30 mouse cellular contexts compared by ENCODE assay signal in genomic region chr13:45075012-45075411, GRCm38 (mm10). TPM values are rescaled to one million over a fixed set of nuclear protein-coding genes. Genes with fewer than 3 reads are reported as not detected.
DNase-seq lines count a peak whose midpoint lies in the region; ATAC-seq and TF ChIP-seq lines count a peak whose summit lies in the region.
"Had no signal": no experiment of that assay in that cellular context is flagged by ENCODE, and none has a peak within 500 bp of the region (broad histone marks: within the 10 kb centered on the region; RNA-seq: fewer than 3 reads in every experiment).

No protein-coding gene starts in this region.

- H3K36me3 ChIP-seq in heart, embryonic 10.5 days, result no peaks in the 10 kb centered on the region
- H3K36me3 ChIP-seq in CH12.LX (replicated peaks in 1 of 2; ENCODE audit: control insufficient read depth in 1 of 2, insufficient read depth in 1 of 2, low read length in 1 of 2), result no peaks in the 10 kb centered on the region
- H3K36me3 ChIP-seq: embryonic facial prominence, embryonic 15.5 days; forebrain, embryonic 15.5 days; hindbrain, embryonic 12.5 days; limb, embryonic 12.5 days; midbrain, embryonic 15.5 days had no signal

- H3K79me2 ChIP-seq in CH12.LX (replicated peaks; ENCODE audit: control insufficient read depth, extremely low read depth, insufficient read depth, poor library complexity, severe bottlenecking), result no peaks in the 10 kb centered on the region

- H3K4me1 ChIP-seq in heart, embryonic 10.5 days, result no peaks in the 10 kb centered on the region
- H3K4me1 ChIP-seq in CH12.LX (ENCODE audit: control insufficient read depth in 1 of 2, insufficient read depth in 2 of 2), result no peaks in the 10 kb centered on the region
- H3K4me1 ChIP-seq: embryonic facial prominence, embryonic 15.5 days; forebrain, embryonic 15.5 days; hindbrain, embryonic 12.5 days; limb, embryonic 12.5 days; midbrain, embryonic 15.5 days had no signal

- no peak overlapping the region for H3K4me3 ChIP-seq in heart, embryonic 10.5 days
- H3K4me3 ChIP-seq in CH12.LX (replicated peaks in 1 of 3; ENCODE audit: low read depth in 2 of 3, low read length in 2 of 3, poor library complexity in 1 of 3), result no peak overlapping the region
- H3K4me3 ChIP-seq: embryonic facial prominence, embryonic 15.5 days; forebrain, embryonic 15.5 days; heart, adult 2 months; hindbrain, embryonic 12.5 days; limb, embryonic 12.5 days; midbrain, embryonic 15.5 days; myocyte had no signal

- TF ChIP-seq EP300 in CH12.LX (IDR thresholded peaks at IDR 0.05; ENCODE audit: low read length), result no peak

- H3K27me3 ChIP-seq in heart, embryonic 10.5 days (ENCODE audit: insufficient read depth, poor library complexity, severe bottlenecking), result peaks cover 22% of the 10 kb centered on the region
- H3K27me3 ChIP-seq in CH12.LX (replicated peaks), result no peaks in the 10 kb centered on the region
- H3K27me3 ChIP-seq: embryonic facial prominence, embryonic 15.5 days; forebrain, embryonic 15.5 days; midbrain, embryonic 15.5 days had no signal

- no peak for TF ChIP-seq RAD21 in CH12.LX (IDR thresholded peaks at IDR 0.05; ENCODE audit: low read depth, low read length)

- ATAC-seq in megakaryocyte progenitor cell, adult 5-6 weeks (replicated peaks; ENCODE audit: poor library complexity), result peak; percentile 50
- ATAC-seq: forebrain, embryonic 15.5 days; inflammation-experienced regulatory T-cells, adult 6 months; midbrain, embryonic 15.5 days had no signal

- no peak for TF ChIP-seq CTCF in CH12.LX (conservative IDR thresholded peaks at IDR 0.05 in 1 of 2, IDR thresholded peaks at IDR 0.05 in 1 of 2; ENCODE audit: low read depth in 2 of 2, low read length in 2 of 2)

- H3K9me3 ChIP-seq in heart, embryonic 10.5 days, result no peaks in the 10 kb centered on the region
- H3K9me3 ChIP-seq in CH12.LX (replicated peaks; ENCODE audit: low read length), result peaks cover 3% of the 10 kb centered on the region
- H3K9me3 ChIP-seq: embryonic facial prominence, embryonic 15.5 days; forebrain, embryonic 15.5 days; hindbrain, embryonic 12.5 days; limb, embryonic 12.5 days; midbrain, embryonic 15.5 days had no signal

- dilution Hi-C loops in CH12.LX (cut with MboI; ENCODE audit: extremely low pct_ligation_motif_present, extremely low pct_unique_long_range_greater_than_20kb, low sequenced_read_pairs), result no loop called here

- TF ChIP-seq POLR2A in CH12.LX (IDR thresholded peaks at IDR 0.05; ENCODE audit: low read depth, low read length), result no peak

- in situ Hi-C loops in CH12.LX (cut with MboI; ENCODE audit: low pct_ligation_motif_present, low pct_unique_long_range_greater_than_20kb, low sequenced_read_pairs), result no loop called here

- no peak for DNase-seq in heart, embryonic 10.5 days (ENCODE audit: low spot score)
- DNase-seq in heart, adult 18-20 months, result no peak
- DNase-seq in 3134 (ENCODE audit: extremely low read depth, insufficient read length, low spot score), result peak; percentile 4
- peak; percentile 8 for DNase-seq in CH12.LX (ENCODE audit: extremely low read depth)
- no peak for DNase-seq in ovary, postnatal 36 days (ENCODE audit: low spot score)
- no peak for DNase-seq in yolk sac, embryonic 10.5 days (ENCODE audit: low spot score)
- DNase-seq: adrenal gland, adult 8-10 months; cerebellum, adult 18-20 months; cerebellum, postnatal 14 days; embryo, embryonic 11 days; gastrocnemius, postnatal 25 days; heart, adult 2 months; kidney, adult 2 months; kidney, postnatal 14 days; lung, adult 18-20 months; lung, postnatal 10 days; right cerebral cortex, postnatal 25 days; spleen, adult 18-20 months had no signal

- H3K27ac ChIP-seq in heart, embryonic 10.5 days, result peak overlapping the region; percentile 36; the same call in 1 of the 2 replicates
- H3K27ac ChIP-seq in CH12.LX (ENCODE audit: insufficient read depth, low read depth), result no peak overlapping the region
- H3K27ac ChIP-seq: embryonic facial prominence, embryonic 15.5 days; forebrain, embryonic 15.5 days; heart, adult 2 months; hindbrain, embryonic 12.5 days; limb, embryonic 12.5 days; midbrain, embryonic 15.5 days had no signal

- H3K4me2 ChIP-seq in CH12.LX (ENCODE audit: insufficient read depth, low read depth, poor library complexity, severe bottlenecking), result no peak overlapping the region
- H3K4me2 ChIP-seq: embryonic facial prominence, embryonic 15.5 days; forebrain, embryonic 15.5 days; hindbrain, embryonic 12.5 days; limb, embryonic 12.5 days; liver, embryonic 11.5 days; midbrain, embryonic 15.5 days had no signal

- no peak overlapping the region for H3K9ac ChIP-seq in CH12.LX (ENCODE audit: insufficient read depth, low read depth)
- H3K9ac ChIP-seq: embryonic facial prominence, embryonic 15.5 days; forebrain, embryonic 15.5 days; hindbrain, embryonic 12.5 days; limb, embryonic 12.5 days; midbrain, embryonic 15.5 days had no signal

TF ChIP-seq in CH12.LX, 34 proteins besides CTCF, POLR2A, EP300 and RAD21:
- TF ChIP-seq RCOR1 (conservative IDR thresholded peaks at IDR 0.05; ENCODE audit: low read depth, low read length), result no peak
- 0 out of 2 replicates have a peak, but pooled peaks have one; percentile 6 for TF ChIP-seq ZNF384 (IDR thresholded peaks at IDR 0.05; ENCODE audit: low read depth, low read length)
- no peak for TF ChIP-seq POLR2AphosphoS2 (IDR thresholded peaks at IDR 0.05; ENCODE audit: low read depth, low read length)
- peak; percentile 74 for TF ChIP-seq HCFC1 (IDR thresholded peaks at IDR 0.05; ENCODE audit: low read depth, low read length)
- TF ChIP-seq MXI1 (IDR thresholded peaks at IDR 0.05; ENCODE audit: low read depth, low read length), result no peak
- no peak for TF ChIP-seq USF1 (IDR thresholded peaks at IDR 0.05; ENCODE audit: low read depth, low read length)

RNA-seq across cellular contexts. Expression of gene Gm9817, which starts 3.5 kb away (rescaled TPM):
- polyA plus RNA-seq in heart, embryonic 10.5 days (2016; fragmentation: Nextera tagmentation; extraction: Ambion mirVana), result not detected in 2 replicates
- total RNA-seq in heart, adult 18-20 months (2021), result under 1 TPM; 0.12 to 0.18 TPM
- total RNA-seq in CH12.LX (2012; rRNA removed) (not detected in 2 replicates), CH12.LX (2014; rRNA removed) (not detected in 2 replicates)
- not detected in 2 replicates for polyA plus RNA-seq in CH12.LX (2012; ENCODE audit: insufficient read length, low read depth)
- not detected in 2 replicates for total RNA-seq in megakaryocyte progenitor cell, adult 5-6 weeks (2015)
- total RNA-seq in megakaryocyte progenitor cell, adult 5-6 weeks (2017), result not detected in 2 replicates
- total RNA-seq: layer of hippocampus, adult 18-20 months had no signal
- polyA plus RNA-seq: forebrain, embryonic 15.5 days; heart, adult 2 months; hindbrain, embryonic 12.5 days; kidney, adult 2 months; limb, embryonic 12.5 days; liver, embryonic 11.5 days; neural tube, embryonic 14.5 days; thymus, postnatal 0 days had no signal

Comparison
In these comparisons a context has a peak if more than half of its experiments do, and no peak if none do; other contexts are left out.
1. DNase-seq: peak in 3134 (single experiment) and CH12.LX (single experiment); none in heart, embryonic 10.5 days (single experiment), heart, adult 18-20 months (0 of 2), ovary, postnatal 36 days (single experiment) and yolk sac, embryonic 10.5 days (single experiment).